Mouse (Mus musculus): ENCODE results near the gene Misp. TPM values are rescaled to one million over a fixed set of nuclear protein-coding genes. Genes with fewer than 3 reads are reported as not detected.
A peak's percentile ranks its signal among the peaks of the same experiment; 100 is the strongest.

The Misp gene
- polyA plus RNA-seq, 1 experiment = 17.9 TPM

DNA sequence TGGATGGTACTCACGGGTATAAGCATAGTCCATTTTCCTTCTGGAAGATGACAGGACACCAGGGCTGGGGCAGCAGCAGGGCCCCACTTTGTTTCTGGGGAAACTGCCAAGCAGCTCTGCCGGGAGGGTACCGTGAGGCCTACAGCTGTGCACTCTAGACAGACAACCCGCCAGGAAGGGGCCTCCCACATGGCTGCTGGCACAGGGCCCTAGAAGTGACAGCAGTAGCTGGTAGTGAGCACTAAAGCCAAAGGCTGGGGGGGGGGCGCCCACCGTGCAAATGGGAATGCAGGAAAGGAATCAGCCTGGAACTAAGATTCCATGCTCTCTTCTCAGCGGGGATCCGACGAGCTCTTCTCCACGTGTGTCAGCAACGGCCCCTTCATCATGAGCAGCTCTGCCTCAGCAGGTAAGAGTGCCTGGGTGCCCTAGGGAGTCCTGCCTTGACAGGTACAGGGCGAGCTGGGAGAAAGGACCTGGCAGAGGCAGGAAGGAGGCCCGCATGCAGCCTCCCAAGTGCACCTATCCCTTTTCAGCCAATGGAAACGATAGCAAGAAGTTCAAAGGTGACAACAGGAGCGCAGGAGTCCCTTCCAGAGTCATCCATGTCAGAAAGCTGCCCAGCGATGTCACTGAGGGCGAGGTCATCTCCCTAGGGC is 37.8 kb downstream of the Misp start:
- peak; percentile 85 for DNase-seq
- H3K4me1 ChIP-seq (ENCODE audit: control insufficient read depth, insufficient read depth, low read length) = peaks cover 64% of the 10 kb centered on the region
- 16% methylated on average over 17 of the region's 17 CpGs for WGBS
- H3K36me3 ChIP-seq (ENCODE audit: control insufficient read depth, insufficient read depth, low read length) = peaks cover 20% of the 10 kb centered on the region
- no peak overlapping the region for H3K4me3 ChIP-seq (ENCODE audit: insufficient read depth, low read depth, low read length)
- no peaks in the 10 kb centered on the region for H3K27me3 ChIP-seq (replicated peaks; ENCODE audit: control insufficient read depth, insufficient read depth, low read length)
- peak overlapping the region; percentile 5; the same call in 1 of the 2 replicates for H3K27ac ChIP-seq (ENCODE audit: insufficient read depth, low read depth, low read length)
- TF ChIP-seq POLR2A (IDR thresholded peaks at IDR 0.05; ENCODE audit: low read depth, low read length) (no peak), CTCF (conservative IDR thresholded peaks at IDR 0.05; ENCODE audit: insufficient read depth, insufficient read length, low read depth, low read length) (no peak)

DNA sequence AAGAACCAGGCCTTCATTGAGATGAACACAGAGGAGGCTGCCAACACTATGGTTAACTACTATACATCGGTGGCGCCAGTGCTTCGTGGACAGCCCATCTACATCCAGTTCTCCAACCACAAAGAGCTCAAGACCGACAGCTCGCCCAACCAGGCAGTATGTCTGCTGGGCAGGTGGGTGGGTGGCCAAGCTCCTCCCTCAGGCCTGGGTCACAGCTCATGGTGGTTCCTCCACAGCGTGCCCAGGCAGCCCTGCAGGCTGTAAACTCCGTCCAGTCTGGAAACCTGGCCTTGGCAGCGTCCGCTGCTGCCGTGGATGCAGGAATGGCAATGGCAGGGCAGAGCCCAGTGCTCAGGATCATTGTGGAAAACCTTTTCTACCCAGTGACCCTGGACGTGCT is 38.3 kb downstream of the Misp start:
- no peak for DNase-seq
- Histone ChIP-seq H3K27ac (ENCODE audit: insufficient read depth, low read depth, low read length) (no peak overlapping the region), H3K4me1 (ENCODE audit: control insufficient read depth, insufficient read depth, low read length) (peaks cover 62% of the 10 kb centered on the region), H3K27me3 (replicated peaks; ENCODE audit: control insufficient read depth, insufficient read depth, low read length) (no peaks in the 10 kb centered on the region), H3K4me3 (ENCODE audit: insufficient read depth, low read depth, low read length) (no peak overlapping the region), H3K36me3 (ENCODE audit: control insufficient read depth, insufficient read depth, low read length) (peaks cover 20% of the 10 kb centered on the region)
- 40% methylated on average over 11 of the region's 11 CpGs for WGBS
- TF ChIP-seq CTCF (conservative IDR thresholded peaks at IDR 0.05; ENCODE audit: insufficient read depth, insufficient read length, low read depth, low read length) = no peak
- no peak for TF ChIP-seq POLR2A (IDR thresholded peaks at IDR 0.05; ENCODE audit: low read depth, low read length)

DNA sequence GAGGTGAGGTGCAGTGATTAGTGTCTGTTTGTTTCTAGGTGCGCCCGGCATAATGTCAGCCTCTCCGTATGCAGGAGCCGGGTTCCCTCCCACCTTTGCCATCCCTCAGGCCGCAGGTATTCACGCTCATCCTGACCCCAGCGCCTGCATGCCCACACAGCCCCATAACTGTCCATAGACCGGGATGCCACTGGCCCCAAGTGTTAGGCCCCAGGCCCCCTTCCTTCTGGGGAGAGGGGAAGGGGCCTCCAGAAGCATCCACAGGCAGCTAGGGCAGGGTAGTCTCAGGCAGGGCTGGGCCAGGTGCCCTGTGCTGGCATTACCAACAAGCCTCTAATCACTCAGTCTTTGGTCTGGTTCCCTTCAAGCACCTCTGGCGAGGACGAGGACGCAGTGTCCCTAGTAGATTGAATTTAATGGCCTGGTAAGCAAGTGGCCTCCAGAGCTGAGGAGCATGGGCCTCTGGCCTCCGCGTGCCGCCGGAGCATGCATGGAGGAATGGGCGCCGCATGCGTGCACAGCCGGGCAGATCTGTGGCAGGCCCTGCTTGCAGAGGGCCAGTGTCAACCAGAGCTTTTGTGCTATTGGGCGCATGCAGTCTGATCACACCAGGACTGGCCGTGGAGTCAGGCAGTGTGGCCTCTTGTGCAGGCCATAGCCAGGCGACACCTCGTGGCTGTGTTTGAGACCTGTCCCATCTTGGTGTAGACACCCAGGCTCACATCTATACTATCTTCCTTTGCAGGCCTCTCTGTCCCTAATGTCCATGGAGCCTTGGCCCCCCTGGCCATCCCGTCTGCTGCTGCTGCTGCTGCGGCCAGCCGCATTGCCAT is 39.5 kb downstream of the Misp start:
- H3K27me3 ChIP-seq (replicated peaks; ENCODE audit: control insufficient read depth, insufficient read depth, low read length) = no peaks in the 10 kb centered on the region
- DNase-seq = peak; percentile 28
- 71% methylated on average over 26 of the region's 26 CpGs for WGBS
- peaks cover 20% of the 10 kb centered on the region for H3K36me3 ChIP-seq (ENCODE audit: control insufficient read depth, insufficient read depth, low read length)
- no peak overlapping the region for H3K4me3 ChIP-seq (ENCODE audit: insufficient read depth, low read depth, low read length)
- peaks cover 62% of the 10 kb centered on the region for H3K4me1 ChIP-seq (ENCODE audit: control insufficient read depth, insufficient read depth, low read length)
- TF ChIP-seq CTCF (conservative IDR thresholded peaks at IDR 0.05; ENCODE audit: insufficient read depth, insufficient read length, low read depth, low read length) (no peak), POLR2A (IDR thresholded peaks at IDR 0.05; ENCODE audit: low read depth, low read length) (no peak)
- H3K27ac ChIP-seq (ENCODE audit: insufficient read depth, low read depth, low read length) = peak overlapping the region; percentile 79; the same call in 1 of the 2 replicates

DNA sequence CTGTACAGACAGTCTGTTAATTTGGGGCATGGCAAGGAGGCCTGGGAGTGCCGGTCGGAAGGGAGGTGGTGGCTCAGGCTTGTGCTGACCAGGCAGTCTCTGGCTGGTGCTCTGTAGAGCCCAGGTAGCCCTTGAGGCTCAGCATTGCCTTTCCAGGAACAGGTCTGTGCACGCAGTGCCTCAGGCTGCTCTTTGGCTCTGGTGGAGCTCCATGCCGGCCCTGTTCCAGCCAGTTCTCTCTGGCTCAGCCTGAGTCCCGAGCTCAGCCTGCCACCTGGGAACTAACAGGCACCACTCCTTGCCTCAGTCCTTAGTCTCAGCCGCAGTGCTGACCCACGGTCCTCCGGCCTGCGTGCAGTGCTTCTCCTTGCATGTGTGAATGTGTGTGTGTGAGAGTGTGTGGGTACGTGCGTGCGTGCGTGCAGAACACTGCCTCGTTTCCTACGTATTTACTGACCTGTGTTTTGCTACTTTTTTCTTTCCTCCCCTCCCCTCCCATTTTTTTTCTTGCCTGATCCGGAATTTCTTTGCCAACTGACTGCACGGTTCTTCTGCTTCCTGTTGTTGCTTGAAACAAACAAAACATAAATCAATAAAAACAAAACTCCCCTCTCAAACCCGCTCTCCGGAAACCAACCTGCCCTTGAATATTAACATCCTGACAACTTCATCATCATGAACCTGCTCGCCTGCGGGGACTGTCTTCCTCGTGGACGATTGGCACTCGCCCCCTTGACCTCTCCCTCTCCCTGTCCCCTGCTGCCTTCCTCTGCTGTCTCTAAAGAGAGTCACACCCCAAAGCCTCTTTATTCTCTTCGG is 40.6 kb downstream of the Misp start:
- Histone ChIP-seq H3K27ac (ENCODE audit: insufficient read depth, low read depth, low read length) (peak overlapping the region; percentile 79), H3K4me3 (ENCODE audit: insufficient read depth, low read depth, low read length) (no peak overlapping the region), H3K4me1 (ENCODE audit: control insufficient read depth, insufficient read depth, low read length) (peaks cover 66% of the 10 kb centered on the region), H3K36me3 (ENCODE audit: control insufficient read depth, insufficient read depth, low read length) (peaks cover 20% of the 10 kb centered on the region), H3K27me3 (replicated peaks; ENCODE audit: control insufficient read depth, insufficient read depth, low read length) (no peaks in the 10 kb centered on the region)
- TF ChIP-seq POLR2A (IDR thresholded peaks at IDR 0.05; ENCODE audit: low read depth, low read length) (no peak), CTCF (conservative IDR thresholded peaks at IDR 0.05; ENCODE audit: insufficient read depth, insufficient read length, low read depth, low read length) (no peak)
- peak; percentile 88 for DNase-seq
- WGBS = 19% methylated on average over 25 of the region's 25 CpGs

DNA sequence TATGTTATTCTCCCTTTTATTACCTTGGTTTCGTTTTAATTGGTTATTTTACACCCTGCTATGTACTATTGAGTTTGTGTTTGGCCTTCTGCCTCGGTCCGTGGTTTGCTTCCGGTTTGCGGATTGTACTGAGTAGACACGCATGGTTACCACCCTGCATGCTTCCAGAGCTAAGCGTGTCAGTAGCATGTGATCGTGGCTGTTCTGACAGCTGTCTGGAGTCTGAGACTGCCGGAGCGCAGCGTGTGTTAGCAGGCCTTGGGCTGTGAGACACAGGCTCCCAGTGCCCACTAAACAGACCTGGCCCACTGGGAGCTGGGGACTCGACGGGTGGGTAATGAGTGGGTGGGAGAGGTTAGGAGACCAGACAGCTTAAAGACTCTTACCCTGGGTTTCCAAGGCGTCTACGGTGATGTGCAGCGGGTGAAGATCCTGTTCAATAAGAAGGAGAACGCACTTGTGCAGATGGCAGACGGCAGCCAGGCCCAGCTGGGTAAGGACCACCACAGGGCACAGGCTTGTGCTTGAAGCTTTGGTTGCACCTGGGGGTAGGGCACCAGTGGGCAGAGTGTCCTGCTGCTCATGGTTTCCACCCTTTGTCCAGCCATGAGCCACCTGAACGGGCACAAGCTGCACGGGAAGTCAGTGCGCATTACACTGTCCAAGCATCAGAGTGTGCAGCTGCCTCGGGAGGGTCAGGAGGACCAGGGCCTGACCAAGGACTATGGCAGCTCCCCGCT is 41.4 kb downstream of the Misp start:
- 44% methylated on average over 23 of the region's 23 CpGs for WGBS
- peak; percentile 59 for DNase-seq
- Histone ChIP-seq H3K4me1 (ENCODE audit: control insufficient read depth, insufficient read depth, low read length) (peaks cover 58% of the 10 kb centered on the region), H3K4me3 (ENCODE audit: insufficient read depth, low read depth, low read length) (no peak overlapping the region), H3K36me3 (ENCODE audit: control insufficient read depth, insufficient read depth, low read length) (peaks cover 20% of the 10 kb centered on the region), H3K27ac (ENCODE audit: insufficient read depth, low read depth, low read length) (peak overlapping the region; percentile 34; the same call in 1 of the 2 replicates), H3K27me3 (replicated peaks; ENCODE audit: control insufficient read depth, insufficient read depth, low read length) (no peaks in the 10 kb centered on the region)
- TF ChIP-seq POLR2A (IDR thresholded peaks at IDR 0.05; ENCODE audit: low read depth, low read length) (no peak), CTCF (conservative IDR thresholded peaks at IDR 0.05; ENCODE audit: insufficient read depth, insufficient read length, low read depth, low read length) (no peak)

DNA sequence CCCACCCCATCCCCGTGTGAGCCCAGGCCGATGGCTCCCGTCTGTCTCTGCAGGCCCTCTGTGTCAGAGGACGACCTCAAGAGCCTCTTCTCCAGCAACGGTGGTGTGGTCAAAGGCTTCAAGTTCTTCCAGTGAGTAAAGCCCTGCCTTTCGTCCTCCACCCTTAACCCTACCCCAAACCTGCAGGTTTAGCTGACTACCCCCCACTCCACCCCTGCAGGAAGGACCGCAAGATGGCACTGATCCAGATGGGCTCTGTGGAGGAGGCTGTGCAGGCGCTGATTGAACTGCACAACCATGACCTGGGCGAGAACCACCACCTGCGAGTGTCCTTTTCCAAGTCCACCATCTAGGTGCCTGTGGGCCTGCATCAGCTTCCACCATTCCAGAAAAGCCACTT is 42.1 kb downstream of the Misp start:
- no peak overlapping the region for H3K27ac ChIP-seq (ENCODE audit: insufficient read depth, low read depth, low read length)
- H3K27me3 ChIP-seq (replicated peaks; ENCODE audit: control insufficient read depth, insufficient read depth, low read length) = no peaks in the 10 kb centered on the region
- DNase-seq = peak; percentile 30
- no peak overlapping the region for H3K4me3 ChIP-seq (ENCODE audit: insufficient read depth, low read depth, low read length)
- H3K36me3 ChIP-seq (ENCODE audit: control insufficient read depth, insufficient read depth, low read length) = peaks cover 20% of the 10 kb centered on the region
- no peak for TF ChIP-seq CTCF (conservative IDR thresholded peaks at IDR 0.05; ENCODE audit: insufficient read depth, insufficient read length, low read depth, low read length)
- TF ChIP-seq POLR2A (IDR thresholded peaks at IDR 0.05; ENCODE audit: low read depth, low read length) = no peak
- H3K4me1 ChIP-seq (ENCODE audit: control insufficient read depth, insufficient read depth, low read length) = peaks cover 51% of the 10 kb centered on the region
- 34% methylated on average over 10 of the region's 10 CpGs for WGBS

Data from kidney, adult 2 months (tissue).